Mouse (Mus musculus) cerebellum, adult (tissue): ENCODE data around the gene Nrbp1.
A peak's percentile ranks its signal among the peaks of the same experiment; 100 is the strongest.

Experiments used
- ATAC-seq: cut with Nextera tagmentation; 2 replicates; pipeline ENCODE4 v1.9.2; 2017; ENCODE audit warnings: mild to moderate bottlenecking, moderate library complexity, mixed read lengths; ENCODE audit not compliant: insufficient number of reproducible peaks, low FRiP score, low TSS enrichment

Nrbp1 gene

GRCm38 (mm10) chr5:31240637-31241521 lies at the start of gene Nrbp1, which contains the start of gene Gm9970:
Nrbp1 (plus strand) TSS chr5:31240864.
Gm9970 (minus strand) TSS chr5:31241232.
- ATAC-seq = peak; percentile 96

- 0 out of 2 replicates have a peak, but pooled peaks have one; percentile 3 for ATAC-seq
Measured at GRCm38 (mm10) chr5:31192045-31192938, 48.4 kb upstream of the Nrbp1 start.

- peak; percentile 93 for ATAC-seq
Measured at GRCm38 (mm10) chr5:31192939-31193630, 47.6 kb upstream of the Nrbp1 start, which contains the start of the genes Snx17 and Eif2b4. Snx17 (plus strand) TSS chr5:31193227. Eif2b4 (minus strand) TSS chr5:31193430.

- ATAC-seq = 0 out of 2 replicates have a peak, but pooled peaks have one; percentile 3
Measured at GRCm38 (mm10) chr5:31193631-31194281, 46.9 kb upstream of the Nrbp1 start.

GRCm38 (mm10) chr5:31194486-31195485 lies 45.9 kb upstream of the Nrbp1 start:
- ATAC-seq = no peak

GRCm38 (mm10) chr5:31195671-31196070 lies 45.0 kb upstream of the Nrbp1 start:
- no peak for ATAC-seq

- ATAC-seq = no peak
Measured at GRCm38 (mm10) chr5:31196207-31196606, 44.5 kb upstream of the Nrbp1 start.

GRCm38 (mm10) chr5:31197072-31197471 lies 43.6 kb upstream of the Nrbp1 start:
- ATAC-seq = no peak

GRCm38 (mm10) chr5:31198170-31198569 lies 42.5 kb upstream of the Nrbp1 start:
- ATAC-seq = no peak

GRCm38 (mm10) chr5:31198616-31199320 lies 41.9 kb upstream of the Nrbp1 start:
- no peak for ATAC-seq

GRCm38 (mm10) chr5:31199321-31199892 lies 41.3 kb upstream of the Nrbp1 start:
- no peak for ATAC-seq

- ATAC-seq = no peak
Measured at GRCm38 (mm10) chr5:31199893-31200292, 40.8 kb upstream of the Nrbp1 start.

GRCm38 (mm10) chr5:31200327-31200768 lies 40.3 kb upstream of the Nrbp1 start:
- no peak for ATAC-seq

GRCm38 (mm10) chr5:31201042-31201741 lies 39.5 kb upstream of the Nrbp1 start:
- no peak for ATAC-seq

- peak; percentile 95 for ATAC-seq
Measured at GRCm38 (mm10) chr5:31201742-31202590, 38.7 kb upstream of the Nrbp1 start, which contains the start of gene Zfp513. Zfp513 (minus strand) TSS chr5:31202303.

- ATAC-seq = no peak
Measured at GRCm38 (mm10) chr5:31202933-31203332, 37.7 kb upstream of the Nrbp1 start.
